In genomic region chr6:77257358-77258105, GRCm38 (mm10) we compare ENCODE assay signal across 12 mouse cellular contexts. TPM values are rescaled to one million over a fixed set of nuclear protein-coding genes. Genes with fewer than 3 reads are reported as not detected.
DNase-seq lines count a peak whose midpoint lies in the region; ATAC-seq and TF ChIP-seq lines count a peak whose summit lies in the region.
"Had no signal": no experiment of that assay in that cellular context is flagged by ENCODE, and none has a peak within 500 bp of the region (broad histone marks: within the 10 kb centered on the region; RNA-seq: fewer than 3 reads in every experiment).

No protein-coding gene starts in this region.

- no peak for ATAC-seq in lung, embryonic 14.5 days (ENCODE audit: insufficient read depth)
- ATAC-seq in erythroblast, adult 5-6 weeks (replicated peaks; ENCODE audit: low FRiP score, poor library complexity, severe bottlenecking), result no peak
- ATAC-seq in erythroid progenitor cell, adult 5-6 weeks (replicated peaks; ENCODE audit: low FRiP score, poor library complexity, severe bottlenecking), result no peak

- no peaks in the 10 kb centered on the region for H3K36me3 ChIP-seq in lung, embryonic 14.5 days (ENCODE audit: insufficient read depth)
- H3K36me3 ChIP-seq: limb, embryonic 13.5 days; neural tube, embryonic 15.5 days had no signal

- no peak overlapping the region for H3K4me2 ChIP-seq in lung, embryonic 14.5 days
- H3K4me2 ChIP-seq: limb, embryonic 13.5 days; neural tube, embryonic 15.5 days had no signal

- 27% methylated on average over 7 of the region's 7 CpGs for WGBS in lung, embryonic 14.5 days

- no peaks in the 10 kb centered on the region for H3K4me1 ChIP-seq in lung, embryonic 14.5 days (ENCODE audit: insufficient read depth)
- H3K4me1 ChIP-seq: limb, embryonic 13.5 days had no signal

- H3K9ac ChIP-seq in lung, embryonic 14.5 days, result no peak overlapping the region
- H3K9ac ChIP-seq: limb, embryonic 13.5 days; neural tube, embryonic 15.5 days had no signal

- peak; percentile 6 for DNase-seq in gastrocnemius, postnatal 10 days
- no peak for DNase-seq in gastrocnemius, adult 18-20 months (ENCODE audit: low spot score)
- DNase-seq in lung, embryonic 14.5 days, result peak; percentile 67
- DNase-seq in lung, postnatal 4 days, result no peak
- DNase-seq in adrenal gland, postnatal 36 days, result peak; percentile 16
- peak; percentile 47 for DNase-seq in kidney, postnatal 10 days

- H3K27ac ChIP-seq in lung, embryonic 14.5 days (ENCODE audit: low read depth), result no peak overlapping the region
- H3K27ac ChIP-seq: limb, embryonic 13.5 days; neural tube, embryonic 15.5 days had no signal

- H3K27me3 ChIP-seq in lung, embryonic 14.5 days (ENCODE audit: insufficient read depth, low read length), result no peaks in the 10 kb centered on the region
- H3K27me3 ChIP-seq: neural tube, embryonic 15.5 days had no signal

- peak; percentile 55 for TF ChIP-seq CTCF in lung, embryonic 14.5 days (IDR thresholded peaks at IDR 0.05; ENCODE audit: low read depth)

- H3K9me3 ChIP-seq in lung, embryonic 14.5 days (ENCODE audit: low read depth, low read length), result no peaks in the 10 kb centered on the region
- H3K9me3 ChIP-seq: limb, embryonic 13.5 days; neural tube, embryonic 15.5 days had no signal

- H3K4me3 ChIP-seq in lung, embryonic 14.5 days (ENCODE audit: low read depth, low read length), result no peak overlapping the region
- H3K4me3 ChIP-seq: limb, embryonic 13.5 days; neural tube, embryonic 15.5 days had no signal

RNA-seq across cellular contexts. Expression of gene Lrrtm1, which starts 15.0 kb away (rescaled TPM):
- under 1 TPM; 0.40 to 0.54 TPM for total RNA-seq in gastrocnemius, postnatal 10 days (2021)
- total RNA-seq in gastrocnemius, adult 18-20 months (2021), result not detected
- 0.47 and 0.50 TPM in 2 replicates for polyA plus RNA-seq in lung, embryonic 14.5 days (2014; fragmentation: Nextera tagmentation; extraction: Ambion mirVana)
- under 1 TPM; 0.50 to 0.56 TPM for total RNA-seq in adrenal gland, postnatal 36 days (2021)
- total RNA-seq in erythroblast, adult 5-6 weeks (2015; ENCODE audit: low replicate concordance), result not detected in 2 replicates
- not detected in 2 replicates for total RNA-seq in erythroblast, adult 5-6 weeks (2017; ENCODE audit: low replicate concordance)
- total RNA-seq in erythroid progenitor cell, adult 5-6 weeks (2015; ENCODE audit: low replicate concordance), result not detected in 2 replicates
- not detected in 2 replicates for total RNA-seq in erythroid progenitor cell, adult 5-6 weeks (2017; ENCODE audit: low replicate concordance)
- total RNA-seq: common myeloid progenitor, adult 5-6 weeks; MEL had no signal

Comparison
In these comparisons a context has a peak if more than half of its experiments do, and no peak if none do; other contexts are left out.
1. DNase-seq: peak in gastrocnemius, postnatal 10 days (single experiment), lung, embryonic 14.5 days (single experiment), adrenal gland, postnatal 36 days (2 of 2) and kidney, postnatal 10 days (single experiment); none in gastrocnemius, adult 18-20 months (single experiment) and lung, postnatal 4 days (0 of 2).